Mouse (Mus musculus) hindlimb bud, embryonic 11.5 days (tissue): ENCODE results near the gene Bcat2.

Experiments
- DNase-seq: peaks from one replicate; pipeline ENCODE4 v3.0.0-alpha.2; 2012; ENCODE audit warnings: low read depth, low spot score; ENCODE audit errors: extremely low spot score

Gene Bcat2

GRCm38 (mm10) chr7:45549641-45550436 lies 20.1 kb upstream of the Bcat2 start:
- no peak for DNase-seq

- DNase-seq, result no peak
Observed at GRCm38 (mm10) chr7:45550821-45551511, 19.0 kb upstream of the Bcat2 start.

GRCm38 (mm10) chr7:45551512-45551883 lies 18.5 kb upstream of the Bcat2 start:
- DNase-seq, result no peak

GRCm38 (mm10) chr7:45553519-45553918 lies 16.4 kb upstream of the Bcat2 start:
- no peak for DNase-seq

- no peak for DNase-seq
Observed at GRCm38 (mm10) chr7:45553990-45554389, 16.0 kb upstream of the Bcat2 start.

- DNase-seq, result no peak
Observed at GRCm38 (mm10) chr7:45554744-45555143, 15.2 kb upstream of the Bcat2 start, which contains the start of gene Hsd17b14. Gene Hsd17b14 (plus strand): TSS chr7:45554893.

- no peak for DNase-seq
Observed at GRCm38 (mm10) chr7:45555787-45556186, 14.2 kb upstream of the Bcat2 start.

- no peak for DNase-seq
Observed at GRCm38 (mm10) chr7:45558907-45559306, 11.0 kb upstream of the Bcat2 start.

GRCm38 (mm10) chr7:45560241-45560640 lies 9.7 kb upstream of the Bcat2 start:
- DNase-seq, result no peak

- DNase-seq, result no peak
Observed at GRCm38 (mm10) chr7:45560843-45561623, 8.9 kb upstream of the Bcat2 start.

- DNase-seq, result no peak
Observed at GRCm38 (mm10) chr7:45561624-45562520, 8.1 kb upstream of the Bcat2 start.

GRCm38 (mm10) chr7:45564811-45565210 lies 5.1 kb upstream of the Bcat2 start:
- DNase-seq, result no peak

GRCm38 (mm10) chr7:45565446-45565845 lies 4.5 kb upstream of the Bcat2 start:
- DNase-seq, result no peak

- no peak for DNase-seq
Observed at GRCm38 (mm10) chr7:45567112-45567779, 2.7 kb upstream of the Bcat2 start.

GRCm38 (mm10) chr7:45567780-45568516 lies 2.0 kb upstream of the Bcat2 start:
- DNase-seq, result no peak

GRCm38 (mm10) chr7:45568601-45569473 lies 1.1 kb upstream of the Bcat2 start:
- DNase-seq, result no peak

- no peak for DNase-seq
Observed at GRCm38 (mm10) chr7:45571966-45572365, 2.0 kb downstream of the Bcat2 start.

GRCm38 (mm10) chr7:45573954-45574353 lies 4.0 kb downstream of the Bcat2 start:
- DNase-seq, result no peak
